Mouse (Mus musculus): ENCODE data around the gene Gpr19. TPM values are rescaled to one million over a fixed set of nuclear protein-coding genes. Genes with fewer than 3 reads are reported as not detected.

Gpr19 gene
- polyA plus RNA-seq, 1 experiment from 2014 or later, result 10.8 TPM

- H3K36me3 ChIP-seq (ENCODE audit: insufficient read depth), result 0 out of 2 replicates have a peak, but pooled peaks cover 2% of the 10 kb centered on the region
- H3K4me2 ChIP-seq, result no peak overlapping the region
- peaks cover 12% of the 10 kb centered on the region for H3K4me1 ChIP-seq (ENCODE audit: insufficient read depth)
- no peak for ATAC-seq (ENCODE audit: insufficient read depth)
- H3K9me3 ChIP-seq (ENCODE audit: low read depth, low read length), result no peaks in the 10 kb centered on the region
- H3K4me3 ChIP-seq (ENCODE audit: low read depth, low read length), result no peak overlapping the region
- DNase-seq, result no peak
- no peak overlapping the region for H3K9ac ChIP-seq
- TF ChIP-seq CTCF (IDR thresholded peaks at IDR 0.05; ENCODE audit: low read depth), result no peak
- WGBS, result 86% methylated on average over 5 of the region's 5 CpGs
- H3K27me3 ChIP-seq (ENCODE audit: insufficient read depth, low read length), result no peaks in the 10 kb centered on the region
- no peak overlapping the region for H3K27ac ChIP-seq (ENCODE audit: low read depth)
Measured at GRCm38 (mm10) chr6:134934305-134934704, 35.9 kb upstream of the Gpr19 start.

- ATAC-seq (ENCODE audit: insufficient read depth) (no peak), DNase-seq (no peak)
- Histone ChIP-seq H3K27ac (ENCODE audit: low read depth) (no peak overlapping the region), H3K9ac (no peak overlapping the region), H3K4me1 (ENCODE audit: insufficient read depth) (peaks cover 12% of the 10 kb centered on the region), H3K36me3 (ENCODE audit: insufficient read depth) (0 out of 2 replicates have a peak, but pooled peaks cover 2% of the 10 kb centered on the region), H3K27me3 (ENCODE audit: insufficient read depth, low read length) (no peaks in the 10 kb centered on the region), H3K9me3 (ENCODE audit: low read depth, low read length) (no peaks in the 10 kb centered on the region), H3K4me2 (no peak overlapping the region), H3K4me3 (ENCODE audit: low read depth, low read length) (no peak overlapping the region)
- 71% methylated on average over 2 of the region's 2 CpGs for WGBS
- no peak for TF ChIP-seq CTCF (IDR thresholded peaks at IDR 0.05; ENCODE audit: low read depth)
Measured at GRCm38 (mm10) chr6:134933207-134933558, 34.8 kb upstream of the Gpr19 start.

- Histone ChIP-seq H3K27ac (ENCODE audit: low read depth) (no peak overlapping the region), H3K36me3 (ENCODE audit: insufficient read depth) (0 out of 2 replicates have a peak, but pooled peaks cover 2% of the 10 kb centered on the region), H3K4me1 (ENCODE audit: insufficient read depth) (peaks cover 12% of the 10 kb centered on the region), H3K27me3 (ENCODE audit: insufficient read depth, low read length) (no peaks in the 10 kb centered on the region), H3K9ac (no peak overlapping the region), H3K4me2 (peak overlapping the region; percentile 34; the same call in 1 of the 2 replicates), H3K4me3 (ENCODE audit: low read depth, low read length) (no peak overlapping the region), H3K9me3 (ENCODE audit: low read depth, low read length) (no peaks in the 10 kb centered on the region)
- ATAC-seq (ENCODE audit: insufficient read depth) (no peak), DNase-seq (no peak)
- no peak for TF ChIP-seq CTCF (IDR thresholded peaks at IDR 0.05; ENCODE audit: low read depth)
- 51% methylated on average over 12 of the region's 12 CpGs for WGBS
Measured at GRCm38 (mm10) chr6:134932486-134933206, 34.3 kb upstream of the Gpr19 start.

GRCm38 (mm10) chr6:134931146-134931545 lies 32.8 kb upstream of the Gpr19 start:
- Histone ChIP-seq H3K27ac (ENCODE audit: low read depth) (no peak overlapping the region), H3K36me3 (ENCODE audit: insufficient read depth) (no peaks in the 10 kb centered on the region), H3K4me2 (peak overlapping the region; percentile 97), H3K27me3 (ENCODE audit: insufficient read depth, low read length) (no peaks in the 10 kb centered on the region), H3K9ac (no peak overlapping the region), H3K4me3 (ENCODE audit: low read depth, low read length) (no peak overlapping the region), H3K9me3 (ENCODE audit: low read depth, low read length) (no peaks in the 10 kb centered on the region), H3K4me1 (ENCODE audit: insufficient read depth) (peaks cover 12% of the 10 kb centered on the region)
- 81% methylated on average over 3 of the region's 3 CpGs for WGBS
- no peak for DNase-seq
- no peak for ATAC-seq (ENCODE audit: insufficient read depth)
- no peak for TF ChIP-seq CTCF (IDR thresholded peaks at IDR 0.05; ENCODE audit: low read depth)

GRCm38 (mm10) chr6:134930383-134930782 lies 32.0 kb upstream of the Gpr19 start:
- Histone ChIP-seq H3K27ac (ENCODE audit: low read depth) (no peak overlapping the region), H3K4me3 (ENCODE audit: low read depth, low read length) (peak overlapping the region; percentile 58), H3K4me1 (ENCODE audit: insufficient read depth) (peaks cover 12% of the 10 kb centered on the region), H3K9me3 (ENCODE audit: low read depth, low read length) (no peaks in the 10 kb centered on the region), H3K4me2 (peak overlapping the region; percentile 97), H3K9ac (peak overlapping the region; percentile 89), H3K36me3 (ENCODE audit: insufficient read depth) (no peaks in the 10 kb centered on the region), H3K27me3 (ENCODE audit: insufficient read depth, low read length) (no peaks in the 10 kb centered on the region)
- DNase-seq (no peak), ATAC-seq (ENCODE audit: insufficient read depth) (no peak)
- 74% methylated on average over 7 of the region's 7 CpGs for WGBS
- TF ChIP-seq CTCF (IDR thresholded peaks at IDR 0.05; ENCODE audit: low read depth), result no peak

GRCm38 (mm10) chr6:134929926-134930325 lies 31.5 kb upstream of the Gpr19 start:
- Histone ChIP-seq H3K36me3 (ENCODE audit: insufficient read depth) (no peaks in the 10 kb centered on the region), H3K9ac (peak overlapping the region; percentile 89), H3K27ac (ENCODE audit: low read depth) (peak overlapping the region; percentile 54), H3K4me3 (ENCODE audit: low read depth, low read length) (peak overlapping the region; percentile 58), H3K4me1 (ENCODE audit: insufficient read depth) (peaks cover 12% of the 10 kb centered on the region), H3K4me2 (peak overlapping the region; percentile 97), H3K27me3 (ENCODE audit: insufficient read depth, low read length) (no peaks in the 10 kb centered on the region), H3K9me3 (ENCODE audit: low read depth, low read length) (no peaks in the 10 kb centered on the region)
- 34% methylated on average over 4 of the region's 4 CpGs for WGBS
- no peak for TF ChIP-seq CTCF (IDR thresholded peaks at IDR 0.05; ENCODE audit: low read depth)
- DNase-seq, result no peak
- ATAC-seq (ENCODE audit: insufficient read depth), result no peak

- peaks cover 12% of the 10 kb centered on the region for H3K4me1 ChIP-seq (ENCODE audit: insufficient read depth)
- ATAC-seq (ENCODE audit: insufficient read depth) (peak; percentile 46), DNase-seq (no peak)
- WGBS, result 1% methylated on average over 15 of the region's 15 CpGs
- H3K4me3 ChIP-seq (ENCODE audit: low read depth, low read length), result peak overlapping the region; percentile 58
- no peak for TF ChIP-seq CTCF (IDR thresholded peaks at IDR 0.05; ENCODE audit: low read depth)
- no peaks in the 10 kb centered on the region for H3K9me3 ChIP-seq (ENCODE audit: low read depth, low read length)
- peaks cover 1% of the 10 kb centered on the region; the same call in 1 of the 2 replicates for H3K36me3 ChIP-seq (ENCODE audit: insufficient read depth)
- H3K4me2 ChIP-seq, result peak overlapping the region; percentile 97
- peak overlapping the region; percentile 89 for H3K9ac ChIP-seq
- no peaks in the 10 kb centered on the region for H3K27me3 ChIP-seq (ENCODE audit: insufficient read depth, low read length)
- peak overlapping the region; percentile 100 for H3K27ac ChIP-seq (ENCODE audit: low read depth)
Measured at GRCm38 (mm10) chr6:134928889-134929310, 30.5 kb upstream of the Gpr19 start.
